Mouse (Mus musculus) limb, embryonic 15.5 days (tissue): ENCODE data around the gene Snrnp48. TPM values are rescaled to one million over a fixed set of nuclear protein-coding genes. Genes with fewer than 3 reads are reported as not detected.

Source experiments
- ATAC-seq: fragments of 200-750 bp; cut with Nextera tagmentation; 2 replicates; pipeline ENCODE4 v1.8.0; 2017; ENCODE audit warnings: low read depth, moderate TSS enrichment; ENCODE audit not compliant: insufficient number of reproducible peaks, low FRiP score, low TSS enrichment
- H3K27ac ChIP-seq: fragments of 300-500 bp; sonication (generic); 2 replicates; pipeline ENCODE4 v1.5.1; 2015; ENCODE audit warnings: moderate library complexity, mild to moderate bottlenecking, inconsistent platforms
- H3K27me3 ChIP-seq: fragments of 300-500 bp; sonication (generic); 2 replicates; pipeline ENCODE4 v1.6.1; 2015; ENCODE audit warnings: inconsistent platforms
- H3K36me3 ChIP-seq: fragments of 300-500 bp; sonication (generic); 2 replicates; pipeline ENCODE4 v1.6.1; 2015; ENCODE audit warnings: inconsistent platforms
- H3K4me1 ChIP-seq: fragments of 300-500 bp; sonication (generic); 2 replicates; pipeline ENCODE4 v1.6.1; 2015; ENCODE audit warnings: inconsistent platforms
- H3K4me2 ChIP-seq: fragments of 300-500 bp; sonication (generic); 2 replicates; pipeline ENCODE4 v1.6.1; 2015; ENCODE audit warnings: mild to moderate bottlenecking, inconsistent platforms
- H3K4me3 ChIP-seq: fragments of 300-500 bp; sonication (generic); 2 replicates; pipeline ENCODE4 v1.5.1; 2015; ENCODE audit warnings: mild to moderate bottlenecking, inconsistent platforms
- H3K9ac ChIP-seq: fragments of 300-500 bp; sonication (generic); 2 replicates; pipeline ENCODE4 v1.6.1; 2015; ENCODE audit warnings: inconsistent platforms
- H3K9me3 ChIP-seq: fragments of 300-500 bp; sonication (generic); 2 replicates; pipeline ENCODE4 v1.6.1; 2016; ENCODE audit warnings: inconsistent platforms
- WGBS: fragments of 180-500 bp; shearing (Covaris S2); methylation state at CpG from one replicate; pipeline ENCODE4 v1.1.7; 2015; 5-methylcytosine and 5-hydroxymethylcytosine counted together
- polyA plus RNA-seq: library from polyadenylated mRNA; unstranded; fragments of >200 nt; fragmentation: Nextera tagmentation; extraction: Ambion mirVana; gene quantifications from 2 replicates; pipeline ENCODE4 v1.2.1, GENCODE M21; 2015

The Snrnp48 gene
- 29.8 and 34.3 TPM in 2 replicates for polyA plus RNA-seq

DNA sequence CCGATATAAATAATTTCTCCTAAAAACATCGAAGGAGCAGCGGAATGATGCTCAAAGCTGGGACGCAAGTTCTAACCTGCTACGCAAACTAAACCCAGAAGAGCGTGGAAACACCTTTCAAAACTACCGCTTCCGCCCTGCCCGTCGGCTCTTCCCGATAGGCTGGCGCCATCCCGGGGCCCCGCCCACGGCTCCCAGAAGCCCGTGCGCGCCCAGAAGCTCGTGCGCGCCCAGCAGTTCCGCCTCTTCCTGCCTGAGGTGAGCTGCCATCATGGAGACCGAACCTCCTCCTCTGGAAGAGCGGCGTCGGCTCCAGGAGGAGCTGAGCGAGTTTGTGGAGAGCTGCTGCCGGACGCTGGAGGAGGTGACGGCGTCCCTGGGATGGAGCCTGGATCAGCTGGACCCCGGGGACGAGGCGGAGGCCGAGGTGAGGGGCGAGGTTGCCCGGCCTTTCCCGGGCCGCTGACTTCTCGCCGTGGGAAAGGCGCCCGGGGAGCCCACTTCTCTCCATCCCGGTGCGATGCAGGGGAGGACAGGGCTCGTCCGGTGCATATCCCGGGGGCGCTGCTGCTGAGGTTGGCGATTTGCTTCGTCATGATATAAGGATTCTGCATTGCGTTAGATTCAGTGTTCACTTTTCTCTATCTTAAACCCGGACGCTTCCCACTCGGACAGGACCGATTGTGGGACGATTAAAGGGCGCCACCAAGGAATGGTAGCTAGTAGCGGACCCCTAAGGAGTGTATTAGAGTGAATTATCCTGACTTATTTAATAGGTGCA lies at the start of gene Snrnp48:
Snrnp48 (plus strand) TSS at position 237 of the 781 bp plus-strand sequence.
- Histone ChIP-seq H3K27ac (peak within 1 kb of the TSS; percentile 93), H3K4me2 (peak within 1 kb of the TSS; percentile 59), H3K36me3 (peaks cover 4% of the 10 kb centered on the region; the same call in 1 of the 2 replicates), H3K9ac (peak within 1 kb of the TSS; percentile 78), H3K27me3 (no peaks in the 10 kb centered on the region), H3K4me1 (peaks cover 4% of the 10 kb centered on the region), H3K9me3 (no peaks in the 10 kb centered on the region), H3K4me3 (peak within 1 kb of the TSS; percentile 86)
- WGBS: under 1% methylated on average over 59 of the region's 59 CpGs
- peak; percentile 92 for ATAC-seq

DNA sequence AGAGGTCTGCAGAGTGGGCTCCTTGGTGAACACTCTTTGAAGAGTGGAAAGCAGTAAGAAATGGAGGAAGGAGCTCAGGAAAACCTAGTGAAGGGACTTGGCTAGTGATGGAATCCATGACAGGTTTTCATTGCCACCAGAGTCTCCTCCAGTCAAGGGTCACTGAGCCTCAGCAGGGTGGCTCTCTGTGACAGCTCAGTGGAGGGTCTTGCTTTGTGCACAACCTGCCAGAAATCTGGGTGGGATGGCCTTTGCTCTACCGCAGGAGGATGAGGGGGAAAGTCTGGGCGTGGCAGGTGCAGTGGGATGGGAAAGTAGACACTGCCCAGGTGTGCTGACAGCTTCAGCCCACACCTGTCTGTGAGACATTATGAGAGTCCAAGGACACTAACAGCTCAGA lies 49.2 kb upstream of the Snrnp48 start:
- H3K4me2 ChIP-seq: no peak overlapping the region
- H3K4me3 ChIP-seq: no peak overlapping the region
- peaks cover 44% of the 10 kb centered on the region for H3K27me3 ChIP-seq
- ATAC-seq: no peak
- no peaks in the 10 kb centered on the region for H3K9me3 ChIP-seq
- WGBS: 13% methylated on average over 2 of the region's 2 CpGs
- H3K36me3 ChIP-seq: no peaks in the 10 kb centered on the region
- no peak overlapping the region for H3K9ac ChIP-seq
- H3K4me1 ChIP-seq: peaks cover 25% of the 10 kb centered on the region
- no peak overlapping the region for H3K27ac ChIP-seq

DNA sequence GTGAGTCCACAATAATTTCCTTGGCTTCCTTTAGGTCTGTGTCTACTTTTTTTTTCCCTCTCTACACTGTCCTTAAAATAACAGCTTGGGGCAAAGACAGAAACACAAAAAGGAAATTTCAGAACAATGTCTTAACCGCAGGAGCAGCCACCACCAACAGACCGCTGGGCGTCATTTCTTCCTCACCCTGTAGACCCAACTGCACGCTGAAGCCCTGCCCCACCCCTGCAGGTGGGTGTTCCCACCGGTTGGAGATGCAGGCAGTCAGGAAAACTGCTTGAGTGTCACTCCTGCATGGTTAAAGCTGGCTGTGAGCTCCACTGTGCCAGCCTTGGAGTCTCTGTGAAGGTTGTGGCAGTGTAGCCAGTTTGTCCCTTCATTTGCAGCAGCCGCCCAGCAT lies 47.1 kb upstream of the Snrnp48 start:
- Histone ChIP-seq H3K9me3 (no peaks in the 10 kb centered on the region), H3K4me1 (peaks cover 5% of the 10 kb centered on the region), H3K27ac (0 out of 2 replicates have a peak overlapping the region, but pooled peaks have one; percentile 18), H3K4me3 (no peak overlapping the region), H3K27me3 (peaks cover 23% of the 10 kb centered on the region), H3K36me3 (no peaks in the 10 kb centered on the region), H3K4me2 (no peak overlapping the region), H3K9ac (no peak overlapping the region)
- no peak for ATAC-seq
- 27% methylated on average over 6 of the region's 6 CpGs for WGBS

DNA sequence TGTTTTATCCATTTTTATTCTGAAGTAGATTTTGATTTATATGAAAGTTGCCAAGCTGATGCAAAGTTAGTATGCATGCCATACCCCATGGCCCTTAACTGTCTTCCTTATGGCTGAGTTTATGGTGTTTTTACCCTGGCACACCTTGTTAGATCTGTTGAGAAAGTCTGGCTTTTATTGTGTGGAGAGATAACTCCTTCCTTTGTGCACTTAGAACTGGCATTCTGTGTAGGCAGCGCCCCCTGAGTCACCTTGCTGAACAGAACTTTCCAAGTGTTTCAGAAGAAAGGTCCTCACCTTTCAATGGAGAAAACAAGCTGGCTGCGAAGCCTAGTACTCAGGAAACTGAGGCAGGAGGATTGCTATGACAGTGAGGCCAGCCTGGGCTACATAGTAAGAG lies 42.7 kb upstream of the Snrnp48 start:
- H3K27ac ChIP-seq: peak overlapping the region; percentile 64
- no peak overlapping the region for H3K9ac ChIP-seq
- no peak overlapping the region for H3K4me2 ChIP-seq
- H3K27me3 ChIP-seq: 0 out of 2 replicates have a peak, but pooled peaks cover 3% of the 10 kb centered on the region
- WGBS: 75% methylated on average over 2 of the region's 2 CpGs
- no peaks in the 10 kb centered on the region for H3K36me3 ChIP-seq
- no peak for ATAC-seq
- no peak overlapping the region for H3K4me3 ChIP-seq
- peaks cover 5% of the 10 kb centered on the region; the same call in 1 of the 2 replicates for H3K4me1 ChIP-seq
- H3K9me3 ChIP-seq: no peaks in the 10 kb centered on the region

DNA sequence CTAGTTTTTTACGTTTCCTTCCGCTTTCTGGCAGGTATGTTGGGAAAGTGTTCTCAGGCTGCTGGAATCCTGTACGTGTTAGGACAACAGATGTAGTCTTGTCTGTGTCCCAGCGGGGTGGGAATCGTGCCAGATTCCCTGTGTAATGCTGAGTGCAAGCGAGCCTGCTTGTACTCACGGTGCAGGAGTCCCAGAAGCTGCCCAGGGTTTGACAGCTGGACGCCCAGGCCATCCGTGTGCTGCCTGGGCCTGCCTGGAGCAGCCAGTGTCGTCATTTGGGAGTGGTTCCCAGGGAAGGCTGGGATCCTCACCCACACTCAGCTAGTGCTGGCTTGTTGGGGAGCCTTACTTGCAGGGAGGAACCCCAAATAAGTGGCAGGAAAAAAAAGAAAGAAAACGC lies 42.1 kb upstream of the Snrnp48 start:
- H3K36me3 ChIP-seq: no peaks in the 10 kb centered on the region
- WGBS: 22% methylated on average over 11 of the region's 11 CpGs
- 0 out of 2 replicates have a peak, but pooled peaks cover 2% of the 10 kb centered on the region for H3K27me3 ChIP-seq
- H3K9me3 ChIP-seq: no peaks in the 10 kb centered on the region
- no peak overlapping the region for H3K9ac ChIP-seq
- ATAC-seq: peak; percentile 85
- peaks cover 5% of the 10 kb centered on the region; the same call in 1 of the 2 replicates for H3K4me1 ChIP-seq
- H3K4me2 ChIP-seq: no peak overlapping the region
- peak overlapping the region; percentile 69; the same call in 1 of the 2 replicates for H3K27ac ChIP-seq
- H3K4me3 ChIP-seq: no peak overlapping the region

DNA sequence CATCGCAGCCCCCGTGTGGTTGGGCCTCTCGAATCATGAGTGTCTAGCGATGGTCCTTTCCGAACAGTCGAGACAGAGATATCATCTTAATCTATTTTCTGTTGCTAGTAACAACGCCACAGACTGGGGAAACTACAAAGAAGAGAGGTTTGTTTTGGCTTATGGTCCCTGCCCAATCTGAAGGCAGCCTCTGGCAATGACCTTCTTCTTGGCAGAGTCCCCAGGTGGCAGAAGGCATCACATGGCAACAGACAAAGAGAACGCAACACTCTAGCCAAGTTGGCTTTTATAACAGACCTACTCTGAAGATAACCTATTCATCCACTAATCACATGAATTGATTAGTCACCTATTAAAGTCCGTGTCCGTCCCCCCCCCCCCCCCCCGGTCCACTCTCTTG lies 39.8 kb upstream of the Snrnp48 start:
- no peaks in the 10 kb centered on the region for H3K36me3 ChIP-seq
- no peaks in the 10 kb centered on the region for H3K27me3 ChIP-seq
- no peak overlapping the region for H3K9ac ChIP-seq
- no peak overlapping the region for H3K27ac ChIP-seq
- ATAC-seq: no peak
- no peak overlapping the region for H3K4me2 ChIP-seq
- WGBS: 91% methylated on average over 11 of the region's 11 CpGs
- H3K4me3 ChIP-seq: no peak overlapping the region
- H3K9me3 ChIP-seq: no peaks in the 10 kb centered on the region
- H3K4me1 ChIP-seq: peaks cover 5% of the 10 kb centered on the region; the same call in 1 of the 2 replicates

DNA sequence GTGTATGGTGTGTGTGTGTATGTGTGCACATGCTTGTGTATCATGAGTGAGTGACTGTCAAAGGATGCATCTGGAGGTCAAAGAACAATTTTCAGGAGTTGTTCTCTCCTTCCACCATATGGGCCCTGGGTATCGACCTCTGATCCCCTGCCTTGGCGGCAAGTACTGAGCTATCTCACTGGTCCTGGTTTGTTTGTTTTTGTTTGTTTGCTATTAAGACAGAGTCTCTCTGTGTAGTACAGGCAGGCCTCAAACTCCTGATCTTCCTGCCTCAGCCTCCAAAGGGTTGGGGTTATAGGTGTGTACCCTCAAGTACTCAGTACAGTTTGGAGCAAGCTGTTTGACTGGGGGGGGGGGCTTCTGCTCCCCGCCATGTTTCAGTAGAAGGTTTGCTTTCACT lies 37.7 kb upstream of the Snrnp48 start:
- peaks cover 5% of the 10 kb centered on the region; the same call in 1 of the 2 replicates for H3K4me1 ChIP-seq
- H3K4me3 ChIP-seq: no peak overlapping the region
- H3K9ac ChIP-seq: no peak overlapping the region
- no peaks in the 10 kb centered on the region for H3K9me3 ChIP-seq
- WGBS: 94% methylated on average over 3 of the region's 3 CpGs
- H3K27me3 ChIP-seq: no peaks in the 10 kb centered on the region
- ATAC-seq: no peak
- no peak overlapping the region for H3K4me2 ChIP-seq
- H3K27ac ChIP-seq: no peak overlapping the region
- H3K36me3 ChIP-seq: no peaks in the 10 kb centered on the region

DNA sequence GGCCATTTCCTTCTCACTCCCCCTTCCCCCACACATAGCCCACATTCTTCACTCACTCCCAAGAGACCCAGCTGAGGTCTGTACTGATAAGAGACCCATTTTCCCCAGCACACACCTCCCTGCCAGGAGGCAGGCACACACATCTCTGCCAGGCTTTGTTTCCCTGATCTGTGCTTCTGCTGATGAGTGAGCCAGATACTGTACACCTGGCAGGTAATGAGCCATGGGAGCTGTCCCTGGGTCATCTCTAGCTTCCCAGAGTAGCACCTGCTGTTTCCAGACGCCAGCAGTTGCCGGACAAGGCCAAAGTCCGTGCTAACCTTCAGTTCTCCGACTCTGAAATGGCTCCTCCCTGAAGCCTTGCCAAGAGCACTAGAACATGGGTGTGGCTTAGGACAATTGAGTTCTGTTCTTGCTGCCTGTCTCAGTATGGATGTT lies 34.0 kb upstream of the Snrnp48 start:
- no peak for ATAC-seq
- H3K36me3 ChIP-seq: no peaks in the 10 kb centered on the region
- 60% methylated on average over 4 of the region's 4 CpGs for WGBS
- no peaks in the 10 kb centered on the region for H3K27me3 ChIP-seq
- no peak overlapping the region for H3K4me2 ChIP-seq
- no peak overlapping the region for H3K27ac ChIP-seq
- no peak overlapping the region for H3K9ac ChIP-seq
- H3K9me3 ChIP-seq: no peaks in the 10 kb centered on the region
- H3K4me3 ChIP-seq: no peak overlapping the region
- no peaks in the 10 kb centered on the region for H3K4me1 ChIP-seq

DNA sequence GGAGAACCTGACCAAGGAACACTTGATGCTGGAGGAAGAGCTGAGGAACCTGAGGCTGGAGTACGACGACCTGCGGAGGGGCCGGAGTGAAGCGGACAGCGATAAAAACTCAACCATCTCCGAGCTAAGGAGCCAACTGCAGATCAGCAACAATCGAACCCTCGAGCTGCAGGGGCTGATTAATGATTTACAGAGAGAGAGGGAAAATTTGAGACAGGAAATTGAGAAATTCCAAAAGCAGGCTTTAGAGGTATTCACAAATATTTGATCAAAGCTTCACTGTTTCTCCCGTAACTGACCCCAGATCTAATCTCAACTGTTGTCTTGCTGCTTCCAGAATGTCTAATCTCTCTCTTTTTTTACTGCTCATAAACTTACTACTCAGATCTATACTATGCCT lies 11.3 kb upstream of the Snrnp48 start:
- ATAC-seq: no peak
- H3K36me3 ChIP-seq: peaks cover 16% of the 10 kb centered on the region
- H3K27me3 ChIP-seq: no peaks in the 10 kb centered on the region
- 0 out of 2 replicates have a peak, but pooled peaks cover 6% of the 10 kb centered on the region for H3K9me3 ChIP-seq
- WGBS: 78% methylated on average over 10 of the region's 10 CpGs
- no peak overlapping the region for H3K4me2 ChIP-seq
- H3K4me3 ChIP-seq: no peak overlapping the region
- no peak overlapping the region for H3K27ac ChIP-seq
- no peak overlapping the region for H3K9ac ChIP-seq
- H3K4me1 ChIP-seq: no peaks in the 10 kb centered on the region

DNA sequence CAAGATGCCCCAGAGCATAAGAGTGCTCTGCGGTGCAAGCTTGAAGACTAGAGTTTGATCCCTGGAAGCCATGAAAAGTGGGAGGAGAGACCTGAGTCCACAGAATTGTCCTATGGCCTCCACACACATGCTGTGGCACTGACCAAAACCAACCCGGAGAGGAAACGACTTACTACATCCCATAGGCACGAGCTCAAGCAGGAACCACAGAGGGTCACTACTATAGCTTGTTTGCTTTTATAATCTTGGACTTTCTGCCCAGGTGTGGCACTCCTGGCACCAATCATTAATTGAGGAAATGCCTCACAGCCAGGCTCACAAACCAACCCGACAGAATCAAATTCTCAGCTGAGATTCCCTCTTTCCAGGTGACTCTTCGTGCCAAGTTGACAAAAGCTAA lies 3.3 kb upstream of the Snrnp48 start:
- H3K27me3 ChIP-seq: no peaks in the 10 kb centered on the region
- 77% methylated on average over 6 of the region's 6 CpGs for WGBS
- ATAC-seq: no peak

DNA sequence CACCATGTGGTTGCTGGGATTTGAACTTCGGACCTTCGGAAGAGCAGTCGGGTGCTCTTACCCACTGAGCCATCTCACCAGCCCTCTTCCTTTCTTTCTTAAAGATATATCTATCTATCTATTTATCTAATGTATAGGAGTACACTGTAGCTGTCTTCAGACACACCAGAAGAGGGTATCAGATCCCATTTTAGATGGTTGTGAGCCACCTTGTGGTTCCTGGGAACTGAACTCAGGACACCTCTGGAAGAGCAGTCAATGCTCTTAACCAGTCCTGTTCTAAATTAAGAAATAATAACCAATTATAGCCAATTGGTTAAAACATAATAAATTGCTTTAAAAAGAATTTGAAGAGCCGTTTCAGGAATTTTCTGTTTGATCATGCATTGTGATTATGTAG lies 567 bp upstream of the Snrnp48 start:
- Histone ChIP-seq H3K27me3 (no peaks in the 10 kb centered on the region), H3K4me2 (peak overlapping the region; percentile 59), H3K4me3 (peak overlapping the region; percentile 86), H3K9me3 (no peaks in the 10 kb centered on the region), H3K36me3 (peaks cover 4% of the 10 kb centered on the region; the same call in 1 of the 2 replicates), H3K4me1 (peaks cover 4% of the 10 kb centered on the region), H3K27ac (no peak overlapping the region), H3K9ac (no peak overlapping the region)
- no peak for ATAC-seq
- 53% methylated on average over 4 of the region's 4 CpGs for WGBS

More for the DNA sequence above, 3.3 kb upstream of the Snrnp48 start:
- Histone ChIP-seq H3K9ac (no peak overlapping the region), H3K4me2 (no peak overlapping the region), H3K36me3 (peaks cover 8% of the 10 kb centered on the region; the same call in 1 of the 2 replicates), H3K9me3 (0 out of 2 replicates have a peak, but pooled peaks cover 4% of the 10 kb centered on the region), H3K4me3 (no peak overlapping the region), H3K4me1 (peaks cover 4% of the 10 kb centered on the region), H3K27ac (no peak overlapping the region)

DNA sequence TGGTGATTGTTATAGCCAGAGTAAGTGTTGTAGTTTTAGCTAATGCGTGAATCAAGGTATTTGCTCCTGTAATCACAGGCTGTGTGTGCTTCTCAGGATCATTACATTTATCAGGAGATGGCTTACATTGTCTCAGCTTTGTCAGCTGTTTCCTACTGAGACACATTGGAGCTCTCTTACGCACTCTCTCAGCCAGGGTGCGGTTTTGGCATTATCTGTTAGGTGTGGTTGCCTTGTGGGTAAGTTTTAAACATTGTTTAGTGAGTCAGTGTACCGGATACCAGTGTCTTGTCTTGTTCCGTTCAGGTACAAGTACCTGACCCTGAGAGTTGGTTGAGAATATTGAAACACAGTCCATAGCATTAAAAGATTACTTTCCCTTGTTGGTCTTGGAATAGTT lies 6.4 kb downstream of the Snrnp48 start:
- H3K9me3 ChIP-seq: no peaks in the 10 kb centered on the region
- ATAC-seq: no peak
- peaks cover 3% of the 10 kb centered on the region for H3K4me1 ChIP-seq
- H3K4me2 ChIP-seq: no peak overlapping the region
- H3K27ac ChIP-seq: no peak overlapping the region
- H3K4me3 ChIP-seq: no peak overlapping the region
- WGBS: 92% methylated on average over 5 of the region's 5 CpGs
- no peak overlapping the region for H3K9ac ChIP-seq
- H3K36me3 ChIP-seq: peaks cover 44% of the 10 kb centered on the region
- no peaks in the 10 kb centered on the region for H3K27me3 ChIP-seq
